10 mouse cellular contexts compared by ENCODE assay signal in the genomic region with DNA sequence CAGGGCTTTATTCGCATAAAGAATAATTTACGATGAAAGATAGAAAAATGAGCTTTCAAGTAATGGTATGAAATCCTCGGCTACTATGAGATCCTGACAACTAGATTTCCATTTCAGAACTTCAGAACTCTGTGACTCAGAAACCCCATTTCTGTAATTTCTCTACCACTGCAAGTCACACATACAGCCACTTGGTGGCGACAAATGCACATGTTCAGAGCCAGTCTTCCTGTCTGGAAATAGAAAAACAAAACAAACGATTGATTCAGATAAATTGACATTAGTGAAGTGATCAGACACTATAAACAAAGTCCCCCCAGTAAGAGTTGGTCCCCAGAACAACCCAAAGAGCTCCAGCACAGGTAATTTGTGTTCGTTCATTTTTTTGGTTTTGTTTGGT. TPM values are rescaled to one million over a fixed set of nuclear protein-coding genes. Genes with fewer than 3 reads are reported as not detected.
DNase-seq lines count a peak whose midpoint lies in the region; ATAC-seq and TF ChIP-seq lines count a peak whose summit lies in the region.
"Had no signal": no experiment of that assay in that cellular context is flagged by ENCODE, and none has a peak within 500 bp of the region (broad histone marks: within the 10 kb centered on the region; RNA-seq: fewer than 3 reads in every experiment).

No protein-coding gene starts in this region.

- H3K9ac ChIP-seq in heart, postnatal 0 days (replicated peaks; ENCODE audit: low read depth, low read length) = no peak overlapping the region
- H3K9ac ChIP-seq in heart, embryonic 12.5 days = no peak overlapping the region
- no peak overlapping the region for H3K9ac ChIP-seq in forebrain, embryonic 12.5 days
- H3K9ac ChIP-seq: embryonic facial prominence, embryonic 15.5 days had no signal

- peak; percentile 57 for DNase-seq in heart, postnatal 0 days (ENCODE audit: low spot score)
- DNase-seq in A20 (ENCODE audit: low read depth, low spot score) (peak; percentile 68), NIH3T3 (ENCODE audit: low read depth) (peak; percentile 85)
- DNase-seq in embryo, embryonic 10.5 days (ENCODE audit: low spot score) = peak; percentile 83
- peak; percentile 40 to 60 for DNase-seq in layer of hippocampus, postnatal 14 days (ENCODE audit: low spot score in 2 of 2)
- DNase-seq in natural killer cell, adult 2 months (ENCODE audit: low spot score in 2 of 2) = peak; percentile 30 to 44

- H3K36me3 ChIP-seq in heart, postnatal 0 days (replicated peaks; ENCODE audit: control insufficient read depth, insufficient read depth, low read length) = no peaks in the 10 kb centered on the region
- H3K36me3 ChIP-seq in heart, embryonic 12.5 days = no peaks in the 10 kb centered on the region
- no peaks in the 10 kb centered on the region for H3K36me3 ChIP-seq in forebrain, embryonic 12.5 days (replicated peaks)
- H3K36me3 ChIP-seq: embryonic facial prominence, embryonic 15.5 days had no signal

- H3K4me2 ChIP-seq in heart, postnatal 0 days (ENCODE audit: low read depth, low read length) = no peak overlapping the region
- no peak overlapping the region for H3K4me2 ChIP-seq in heart, embryonic 12.5 days
- no peak overlapping the region for H3K4me2 ChIP-seq in forebrain, embryonic 12.5 days
- H3K4me2 ChIP-seq: embryonic facial prominence, embryonic 15.5 days had no signal

- 7% methylated on average over 6 of the region's 6 CpGs for WGBS in heart, postnatal 0 days
- WGBS in heart, embryonic 12.5 days = 11% methylated on average over 6 of the region's 6 CpGs
- WGBS in forebrain, embryonic 12.5 days = 18% methylated on average over 6 of the region's 6 CpGs

- TF ChIP-seq EP300 in heart, postnatal 0 days (IDR thresholded peaks at IDR 0.05; ENCODE audit: low read depth) = no peak

- no peak overlapping the region for H3K4me3 ChIP-seq in heart, postnatal 0 days (ENCODE audit: low read depth, low read length)
- no peak overlapping the region for H3K4me3 ChIP-seq in heart, embryonic 12.5 days
- H3K4me3 ChIP-seq in forebrain, embryonic 12.5 days (replicated peaks) = no peak overlapping the region
- H3K4me3 ChIP-seq: embryonic facial prominence, embryonic 15.5 days had no signal

- H3K27me3 ChIP-seq in heart, postnatal 0 days (ENCODE audit: control insufficient read depth, insufficient read depth, low read length) = no peaks in the 10 kb centered on the region
- H3K27me3 ChIP-seq in heart, embryonic 12.5 days (replicated peaks) = peaks cover 6% of the 10 kb centered on the region; the same call in 1 of the 2 replicates
- H3K27me3 ChIP-seq in forebrain, embryonic 12.5 days = peaks cover 11% of the 10 kb centered on the region; the same call in 1 of the 2 replicates

- H3K4me1 ChIP-seq in heart, postnatal 0 days (ENCODE audit: control insufficient read depth, insufficient read depth) = no peaks in the 10 kb centered on the region
- H3K4me1 ChIP-seq in heart, embryonic 12.5 days (replicated peaks) = no peaks in the 10 kb centered on the region
- no peaks in the 10 kb centered on the region for H3K4me1 ChIP-seq in forebrain, embryonic 12.5 days

- TF ChIP-seq CTCF in heart, postnatal 0 days (IDR thresholded peaks at IDR 0.05; ENCODE audit: low read depth) = peak; percentile 89

- no peaks in the 10 kb centered on the region for H3K9me3 ChIP-seq in heart, postnatal 0 days (replicated peaks; ENCODE audit: control insufficient read depth, low read length)
- H3K9me3 ChIP-seq in heart, embryonic 12.5 days (replicated peaks) = peaks cover 4% of the 10 kb centered on the region
- H3K9me3 ChIP-seq in forebrain, embryonic 12.5 days = no peaks in the 10 kb centered on the region
- H3K9me3 ChIP-seq: embryonic facial prominence, embryonic 15.5 days had no signal

- ATAC-seq in heart, postnatal 0 days (ENCODE audit: insufficient read depth, low read depth) = no peak
- no peak for ATAC-seq in heart, embryonic 12.5 days (ENCODE audit: insufficient number of reproducible peaks, low FRiP score)
- ATAC-seq in forebrain, embryonic 12.5 days (ENCODE audit: low FRiP score) = no peak

- no peak overlapping the region for H3K27ac ChIP-seq in heart, postnatal 0 days (ENCODE audit: low read depth)
- H3K27ac ChIP-seq in heart, embryonic 12.5 days (ENCODE audit: poor library complexity, severe bottlenecking) = no peak overlapping the region
- H3K27ac ChIP-seq in forebrain, embryonic 12.5 days = no peak overlapping the region
- H3K27ac ChIP-seq: embryonic facial prominence, embryonic 15.5 days; macrophage had no signal

RNA-seq across cellular contexts. Expression of a gene that starts 9.1 kb away (rescaled TPM):
- 71.6 and 76.9 TPM in 2 replicates for total RNA-seq in heart, postnatal 0 days (2014; rRNA removed; ENCODE audit: low replicate concordance)
- 45.8 and 59.2 TPM in 2 replicates for polyA plus RNA-seq in heart, postnatal 0 days (2015; fragmentation: Nextera tagmentation; extraction: Ambion mirVana)
- polyA plus RNA-seq in heart, embryonic 12.5 days (2016; fragmentation: Nextera tagmentation; extraction: Ambion mirVana) = 152 and 161 TPM in 2 replicates
- total RNA-seq in layer of hippocampus, postnatal 14 days (2021) = 100 to 1,000 TPM; 116 to 118 TPM
- 266 and 279 TPM in 2 replicates for polyA plus RNA-seq in forebrain, embryonic 12.5 days (2016; fragmentation: Nextera tagmentation; extraction: Ambion mirVana)

RNA-seq across cellular contexts. Expression of a gene that starts 21.1 kb away (rescaled TPM):
- total RNA-seq in heart, postnatal 0 days (2014; rRNA removed; ENCODE audit: low replicate concordance) = not detected in 2 replicates
- not detected in 2 replicates for polyA plus RNA-seq in heart, postnatal 0 days (2015; fragmentation: Nextera tagmentation; extraction: Ambion mirVana)
- 0.05 TPM in 1 of 2 replicates, not detected in the other for polyA plus RNA-seq in heart, embryonic 12.5 days (2016; fragmentation: Nextera tagmentation; extraction: Ambion mirVana)
- total RNA-seq in layer of hippocampus, postnatal 14 days (2021) = 10 to 100 TPM; 18.8 to 23.3 TPM
- polyA plus RNA-seq in forebrain, embryonic 12.5 days (2016; fragmentation: Nextera tagmentation; extraction: Ambion mirVana) = 0.11 and 0.82 TPM in 2 replicates
- polyA plus RNA-seq: macrophage had no signal
